Mouse (Mus musculus) forebrain, embryonic 11.5 days (tissue): ENCODE measurements around the gene Dctn3. TPM values are rescaled to one million over a fixed set of nuclear protein-coding genes. Genes with fewer than 3 reads are reported as not detected.
A peak's percentile ranks its signal among the peaks of the same experiment; 100 is the strongest.

ENCODE experiments used
- ATAC-seq: fragments of 200-750 bp; cut with Nextera tagmentation; replicated peaks from 2 replicates; pipeline ENCODE4 v1.8.0; 2017; ENCODE audit warnings: moderate TSS enrichment; ENCODE audit not compliant: low FRiP score
- DNase-seq: peaks from one replicate; pipeline ENCODE4 v3.0.0-alpha.2; 2017; ENCODE audit warnings: low spot score
- H3K27ac ChIP-seq: fragments of 300-500 bp; sonication (generic); 2 replicates; pipeline ENCODE4 v1.5.1; 2014; ENCODE audit warnings: low read depth, low read length
- H3K27me3 ChIP-seq: fragments of 300-500 bp; sonication (generic); 2 replicates; pipeline ENCODE4 v1.6.1; 2014; ENCODE audit warnings: mild to moderate bottlenecking, low read length, mixed read lengths; ENCODE audit not compliant: control insufficient read depth, insufficient read depth
- H3K36me3 ChIP-seq: fragments of 300-500 bp; sonication (generic); 2 replicates; pipeline ENCODE4 v1.6.1; 2014; ENCODE audit warnings: mild to moderate bottlenecking, low read length, moderate library complexity, mixed read lengths; ENCODE audit not compliant: control insufficient read depth, insufficient read depth
- H3K4me1 ChIP-seq: fragments of 300-500 bp; sonication (generic); replicated peaks from 2 replicates; pipeline ENCODE4 v1.6.1; 2014; ENCODE audit warnings: low read length, mixed read lengths; ENCODE audit not compliant: control insufficient read depth, insufficient read depth
- H3K4me2 ChIP-seq: fragments of 300-500 bp; sonication (generic); 2 replicates; pipeline ENCODE4 v1.6.1; 2014; ENCODE audit warnings: low read depth, mild to moderate bottlenecking, low read length, moderate library complexity, mixed read lengths; ENCODE audit not compliant: severe bottlenecking
- H3K4me3 ChIP-seq: fragments of 300-500 bp; sonication (generic); 2 replicates; pipeline ENCODE4 v1.5.1; 2014; ENCODE audit warnings: low read depth, low read length
- H3K9ac ChIP-seq: fragments of 300-500 bp; sonication (generic); 2 replicates; pipeline ENCODE4 v1.6.1; 2014; ENCODE audit warnings: low read length
- H3K9me3 ChIP-seq: fragments of 300-500 bp; sonication (generic); 2 replicates; pipeline ENCODE4 v1.6.1; 2016; ENCODE audit warnings: low read length, mixed read lengths; ENCODE audit not compliant: control insufficient read depth
- WGBS: fragments of 180-500 bp; shearing (Covaris S2); extraction: QIAGEN DNeasy Blood & Tissue Kit; methylation state at CpG from one replicate; pipeline ENCODE4 v1.1.7; 2014; 5-methylcytosine and 5-hydroxymethylcytosine counted together
- polyA plus RNA-seq: library from polyadenylated mRNA; unstranded; fragments of >200 nt; fragmentation: Nextera tagmentation; extraction: Ambion mirVana; gene quantifications from 2 replicates; pipeline ENCODE4 v1.2.1, GENCODE M21; 2014

The Dctn3 gene
- polyA plus RNA-seq, 1 experiment from 2014 or later, result 135 TPM

- 0 out of 2 replicates have a peak, but pooled peaks cover 3% of the 10 kb centered on the region for H3K4me1 ChIP-seq
Measured at GRCm38 (mm10) chr4:41745021-41745420, 22.1 kb upstream of the Dctn3 start.

GRCm38 (mm10) chr4:41744131-41744530 is 21.2 kb upstream of the Dctn3 start:
- Histone ChIP-seq H3K27ac (no peak overlapping the region), H3K4me2 (no peak overlapping the region), H3K4me3 (no peak overlapping the region), H3K9me3 (peaks cover 12% of the 10 kb centered on the region; the same call in 1 of the 2 replicates), H3K4me1 (peaks cover 6% of the 10 kb centered on the region; the same call in 1 of the 2 replicates), H3K36me3 (no peaks in the 10 kb centered on the region; the same call in 1 of the 2 replicates), H3K27me3 (no peaks in the 10 kb centered on the region), H3K9ac (no peak overlapping the region)
- ATAC-seq (no peak), DNase-seq (no peak)
- 81% methylated on average over 2 of the region's 2 CpGs for WGBS

More at GRCm38 (mm10) chr4:41745021-41745420, 22.1 kb upstream of the Dctn3 start:
- Histone ChIP-seq H3K4me2 (no peak overlapping the region), H3K27ac (no peak overlapping the region), H3K27me3 (no peaks in the 10 kb centered on the region), H3K9ac (no peak overlapping the region), H3K36me3 (no peaks in the 10 kb centered on the region), H3K9me3 (peaks cover 12% of the 10 kb centered on the region; the same call in 1 of the 2 replicates), H3K4me3 (no peak overlapping the region)
- 91% methylated on average over 1 of the region's 1 CpGs for WGBS
- ATAC-seq, result no peak
- no peak for DNase-seq

- Histone ChIP-seq H3K27ac (peak overlapping the region; percentile 14; the same call in 1 of the 2 replicates), H3K9me3 (peaks cover 4% of the 10 kb centered on the region; the same call in 1 of the 2 replicates), H3K27me3 (no peaks in the 10 kb centered on the region), H3K4me2 (peak overlapping the region; percentile 93), H3K4me1 (peaks cover 6% of the 10 kb centered on the region; the same call in 1 of the 2 replicates), H3K36me3 (peaks cover 3% of the 10 kb centered on the region; the same call in 1 of the 2 replicates), H3K9ac (peak overlapping the region; percentile 82), H3K4me3 (peak overlapping the region; percentile 77)
- under 1% methylated on average over 27 of the region's 27 CpGs for WGBS
- DNase-seq (peak; percentile 95), ATAC-seq (peak; percentile 97)
Measured at GRCm38 (mm10) chr4:41741158-41741560, 18.2 kb upstream of the Dctn3 start.

DNA sequence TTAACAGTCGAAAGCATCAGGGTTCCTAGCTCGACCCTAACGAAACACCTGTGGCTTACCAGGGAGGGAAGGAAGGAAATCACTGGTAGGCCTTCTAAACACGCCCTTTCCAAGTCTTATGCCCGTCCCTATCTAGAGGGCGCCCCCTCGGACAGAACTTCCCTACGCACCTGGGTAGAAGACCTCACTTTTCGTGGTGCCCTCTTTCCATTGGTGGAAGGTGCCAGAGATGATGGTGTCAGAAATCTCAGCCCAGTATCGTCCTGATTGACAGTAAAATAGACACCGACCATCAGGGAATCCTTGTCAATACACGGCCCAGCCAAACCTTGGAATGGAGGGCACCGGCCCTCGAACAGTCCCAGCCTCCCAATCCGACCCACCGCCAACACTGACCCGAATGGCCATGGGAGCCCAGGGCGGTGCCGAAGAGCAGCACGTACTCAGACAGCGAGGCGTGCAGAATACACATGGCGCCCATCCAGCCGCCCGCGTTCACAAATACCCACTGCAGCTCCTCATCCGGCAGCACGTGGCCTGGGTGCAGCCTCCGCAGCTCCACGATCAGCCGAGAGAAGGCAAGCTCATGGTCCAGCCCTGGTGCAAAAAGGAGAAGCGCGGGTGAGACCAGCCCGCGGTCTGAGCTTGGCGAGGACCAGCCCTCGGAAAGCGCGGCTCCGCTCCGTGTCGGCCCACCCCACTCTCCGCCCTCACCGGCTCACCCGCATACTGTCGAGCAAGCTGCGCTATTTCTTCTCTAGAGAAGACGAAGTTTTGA is 17.6 kb upstream of the Dctn3 start:
- WGBS, result under 1% methylated on average over 48 of the region's 48 CpGs
- H3K9ac ChIP-seq, result peak overlapping the region; percentile 82
- no peaks in the 10 kb centered on the region for H3K27me3 ChIP-seq
- H3K4me3 ChIP-seq, result peak overlapping the region; percentile 77
- peak overlapping the region; percentile 14; the same call in 1 of the 2 replicates for H3K27ac ChIP-seq
- no peaks in the 10 kb centered on the region for H3K9me3 ChIP-seq
- peaks cover 3% of the 10 kb centered on the region; the same call in 1 of the 2 replicates for H3K36me3 ChIP-seq
- DNase-seq (no peak), ATAC-seq (peak; percentile 78)
- H3K4me2 ChIP-seq, result peak overlapping the region; percentile 93
- H3K4me1 ChIP-seq, result peaks cover 6% of the 10 kb centered on the region; the same call in 1 of the 2 replicates

- H3K4me3 ChIP-seq, result no peak overlapping the region
- peaks cover 6% of the 10 kb centered on the region; the same call in 1 of the 2 replicates for H3K4me1 ChIP-seq
- 94% methylated on average over 13 of the region's 13 CpGs for WGBS
- no peak overlapping the region for H3K27ac ChIP-seq
- no peak overlapping the region for H3K4me2 ChIP-seq
- no peak for ATAC-seq
- no peaks in the 10 kb centered on the region for H3K27me3 ChIP-seq
- no peak overlapping the region for H3K9ac ChIP-seq
- DNase-seq, result peak; percentile 52
- peaks cover 3% of the 10 kb centered on the region; the same call in 1 of the 2 replicates for H3K36me3 ChIP-seq
- H3K9me3 ChIP-seq, result no peaks in the 10 kb centered on the region
Measured at GRCm38 (mm10) chr4:41739260-41739659, 16.3 kb upstream of the Dctn3 start.

DNA sequence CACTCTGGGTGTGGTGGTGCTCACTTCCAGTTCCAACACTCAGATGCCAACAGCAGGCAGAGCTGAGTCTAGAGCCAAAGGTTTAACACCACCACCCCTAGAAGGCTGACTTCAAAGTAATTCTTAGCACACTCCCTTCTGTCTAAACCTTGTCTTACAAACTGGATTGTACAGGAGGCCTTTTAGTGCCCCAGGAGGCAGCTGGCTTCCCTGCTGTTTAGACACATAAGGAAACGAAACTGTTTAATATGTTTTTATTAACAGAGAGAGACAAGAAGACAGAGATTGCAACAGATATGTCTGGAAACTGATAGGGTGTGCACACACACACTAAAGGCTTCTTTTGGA is 15.3 kb upstream of the Dctn3 start:
- H3K4me1 ChIP-seq, result peaks cover 6% of the 10 kb centered on the region; the same call in 1 of the 2 replicates
- no peak overlapping the region for H3K9ac ChIP-seq
- H3K9me3 ChIP-seq, result no peaks in the 10 kb centered on the region
- H3K4me3 ChIP-seq, result no peak overlapping the region
- DNase-seq (peak; percentile 42), ATAC-seq (no peak)
- no peak overlapping the region for H3K4me2 ChIP-seq
- H3K36me3 ChIP-seq, result peaks cover 3% of the 10 kb centered on the region; the same call in 1 of the 2 replicates
- H3K27me3 ChIP-seq, result peaks cover 2% of the 10 kb centered on the region; the same call in 1 of the 2 replicates
- WGBS, result 75% methylated on average over 1 of the region's 1 CpGs
- H3K27ac ChIP-seq, result no peak overlapping the region

GRCm38 (mm10) chr4:41737602-41738255 is 14.8 kb upstream of the Dctn3 start:
- no peaks in the 10 kb centered on the region for H3K9me3 ChIP-seq
- no peak overlapping the region for H3K9ac ChIP-seq
- H3K27me3 ChIP-seq, result peaks cover 5% of the 10 kb centered on the region; the same call in 1 of the 2 replicates
- H3K4me3 ChIP-seq, result no peak overlapping the region
- H3K4me1 ChIP-seq, result peaks cover 6% of the 10 kb centered on the region; the same call in 1 of the 2 replicates
- 0 out of 2 replicates have a peak, but pooled peaks have one; percentile 60 for ATAC-seq
- peak; percentile 79 for DNase-seq
- 56% methylated on average over 8 of the region's 8 CpGs for WGBS
- H3K4me2 ChIP-seq, result no peak overlapping the region
- peaks cover 3% of the 10 kb centered on the region; the same call in 1 of the 2 replicates for H3K36me3 ChIP-seq
- H3K27ac ChIP-seq, result no peak overlapping the region

- peak; percentile 67 for DNase-seq
- no peak for ATAC-seq
- H3K4me3 ChIP-seq, result peak within 1 kb of the TSS; percentile 34
- H3K4me1 ChIP-seq, result peaks cover 26% of the 10 kb centered on the region
- H3K9ac ChIP-seq, result peak within 1 kb of the TSS; percentile 43
- H3K36me3 ChIP-seq, result no peaks in the 10 kb centered on the region
- peak within 1 kb of the TSS; percentile 67 for H3K4me2 ChIP-seq
- no peak within 1 kb of the TSS for H3K27ac ChIP-seq
- H3K27me3 ChIP-seq, result peaks cover 56% of the 10 kb centered on the region
- 2% methylated on average over 50 of the region's 50 CpGs for WGBS
- no peaks in the 10 kb centered on the region for H3K9me3 ChIP-seq
Measured at GRCm38 (mm10) chr4:41731052-41731765, 8.2 kb upstream of the Dctn3 start, which contains the start of gene Arid3c. Gene Arid3c, minus strand, starts transcription at chr4:41731142.
